Mouse (Mus musculus): ENCODE data around the gene Wtip.
A peak's percentile ranks its signal among the peaks of the same experiment; 100 is the strongest.
"Not testable (repeated sequence)": the region's sequence is repeated elsewhere in the genome, so short reads cannot be mapped to it uniquely, and the experiment has no call there.

The Wtip gene

GRCm38 (mm10) chr7:34120636-34121035 is 12.4 kb downstream of the Wtip start:
- DNase-seq (ENCODE audit: low spot score in 2 of 2): not testable (repeated sequence)

DNA sequence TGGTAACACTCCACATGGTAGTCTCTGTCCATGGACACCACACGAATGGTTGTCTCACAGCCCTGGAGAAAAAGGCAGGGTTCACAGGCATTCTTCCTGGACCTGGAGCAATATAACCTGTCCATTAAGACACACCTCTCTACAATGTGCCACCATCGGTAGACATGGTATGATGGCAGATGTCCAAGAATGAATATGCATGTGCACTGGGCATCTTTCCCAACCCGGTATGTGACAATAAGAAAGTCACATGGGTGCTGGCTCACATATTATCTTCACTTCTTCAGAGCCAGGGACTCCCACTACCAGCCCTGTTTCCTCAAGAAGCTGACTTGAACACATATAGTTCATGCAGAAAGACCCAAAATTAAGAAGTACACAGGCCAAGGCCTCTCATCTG is 16.5 kb downstream of the Wtip start:
- DNase-seq (ENCODE audit: low spot score in 2 of 2): no peak

DNA sequence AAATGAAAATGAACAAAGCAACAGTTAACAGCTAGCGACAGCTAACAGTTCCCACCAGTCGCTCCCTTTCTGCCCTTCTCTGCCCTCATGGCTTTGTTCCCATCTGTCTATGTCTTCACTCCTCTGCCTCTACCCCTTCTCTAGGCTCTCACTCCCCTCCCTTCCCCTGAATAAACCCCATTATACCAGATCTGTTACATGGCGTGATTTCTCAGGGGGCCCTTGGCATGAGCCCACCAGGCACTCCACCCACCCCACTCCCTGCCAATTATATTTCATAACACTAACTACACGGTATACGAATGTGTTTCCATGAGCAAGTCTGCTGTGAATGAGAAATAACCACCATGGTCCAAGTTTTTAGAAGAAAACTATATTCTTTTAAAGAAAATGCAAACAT is 23.9 kb downstream of the Wtip start:
- no peak for DNase-seq (ENCODE audit: low spot score in 2 of 2)

GRCm38 (mm10) chr7:34101276-34101675 is 31.8 kb downstream of the Wtip start:
- DNase-seq (ENCODE audit: low spot score in 2 of 2): peak in 1 of 2 experiments; percentile 44

GRCm38 (mm10) chr7:34100002-34100401 is 33.1 kb downstream of the Wtip start:
- no peak for DNase-seq (ENCODE audit: low spot score in 2 of 2)

DNA sequence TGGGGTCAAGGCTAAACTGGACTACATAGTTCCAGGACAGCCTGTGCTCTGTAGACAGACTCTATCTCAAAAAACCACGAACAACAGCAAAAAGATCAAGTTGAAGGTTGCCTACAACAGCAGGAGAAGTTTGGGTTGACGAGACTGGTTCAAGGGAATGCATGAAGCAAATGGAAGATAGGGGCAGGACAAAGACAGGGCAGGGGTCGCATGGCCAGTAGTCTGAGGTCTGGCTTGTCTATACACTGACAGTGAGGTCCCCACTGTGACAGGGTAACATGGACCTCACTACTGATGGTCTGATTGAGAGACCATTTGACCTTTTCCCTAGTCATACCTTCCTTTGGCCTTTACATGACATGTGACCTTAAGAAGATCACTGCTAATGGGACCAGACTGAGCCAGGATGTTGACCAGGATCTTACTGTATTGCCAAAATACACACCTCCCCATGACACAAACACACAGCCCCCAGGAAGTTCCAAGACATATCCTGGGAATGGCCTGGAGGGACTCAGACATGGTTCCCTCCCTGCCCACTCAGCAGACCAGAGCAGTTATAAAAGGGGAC is 38.1 kb downstream of the Wtip start, which contains the start of gene Scgb1b30:
Gene Scgb1b30 (plus strand): TSS at position 521 of the 571 bp plus-strand sequence.
- no peak for DNase-seq (ENCODE audit: low spot score in 2 of 2)

GRCm38 (mm10) chr7:34068132-34068531 is 64.9 kb downstream of the Wtip start:
- not testable (repeated sequence) for DNase-seq (ENCODE audit: low spot score in 2 of 2)
